ENCODE assay signal across 22 mouse cellular contexts in the genomic region with DNA sequence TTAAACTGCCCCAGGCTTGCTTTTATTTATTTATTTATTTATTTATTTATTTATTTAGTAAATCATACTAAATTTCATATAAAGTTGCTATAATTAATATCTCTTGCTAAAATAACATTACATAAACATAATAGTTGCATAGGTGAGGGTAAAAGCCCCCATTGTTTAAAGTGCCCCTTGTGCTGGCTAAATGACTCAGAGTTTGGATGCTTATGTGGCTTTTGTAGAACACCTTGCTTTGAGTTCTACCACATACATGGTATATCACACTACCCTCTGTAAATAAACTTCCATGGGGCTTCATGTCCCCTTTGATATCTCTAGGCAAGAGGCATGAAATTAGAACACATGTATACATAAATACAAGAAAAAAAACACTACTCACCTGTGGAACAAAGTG. TPM values are rescaled to one million over a fixed set of nuclear protein-coding genes. Genes with fewer than 3 reads are reported as not detected.
DNase-seq lines count a peak whose midpoint lies in the region; ATAC-seq and TF ChIP-seq lines count a peak whose summit lies in the region.
"Had no signal": no experiment of that assay in that cellular context is flagged by ENCODE, and none has a peak within 500 bp of the region (broad histone marks: within the 10 kb centered on the region; RNA-seq: fewer than 3 reads in every experiment).

No protein-coding gene starts in this region.

- TF ChIP-seq CTCF in forebrain, postnatal 0 days (IDR thresholded peaks at IDR 0.05; ENCODE audit: low read depth), result no peak
- TF ChIP-seq CTCF in hindbrain, postnatal 0 days (IDR thresholded peaks at IDR 0.05; ENCODE audit: low read depth), result no peak

- H3K4me3 ChIP-seq in forebrain, embryonic 12.5 days (replicated peaks), result no peak overlapping the region
- H3K4me3 ChIP-seq in forebrain, postnatal 0 days (ENCODE audit: low read depth, low read length), result no peak overlapping the region
- no peak overlapping the region for H3K4me3 ChIP-seq in hindbrain, embryonic 12.5 days
- no peak overlapping the region for H3K4me3 ChIP-seq in hindbrain, postnatal 0 days (ENCODE audit: low read length)
- no peak overlapping the region for H3K4me3 ChIP-seq in midbrain, embryonic 11.5 days (ENCODE audit: low read depth, low read length)
- no peak overlapping the region for H3K4me3 ChIP-seq in midbrain, embryonic 14.5 days (replicated peaks; ENCODE audit: low read depth, low read length)
- H3K4me3 ChIP-seq: heart, embryonic 12.5 days; heart, embryonic 15.5 days; hindbrain, embryonic 10.5 days; intestine, embryonic 15.5 days had no signal

- no peak overlapping the region for H3K27ac ChIP-seq in forebrain, embryonic 12.5 days
- H3K27ac ChIP-seq in forebrain, postnatal 0 days (ENCODE audit: low read depth, low read length), result no peak overlapping the region
- H3K27ac ChIP-seq in hindbrain, embryonic 12.5 days, result no peak overlapping the region
- H3K27ac ChIP-seq in hindbrain, postnatal 0 days, result no peak overlapping the region
- no peak overlapping the region for H3K27ac ChIP-seq in midbrain, embryonic 11.5 days (ENCODE audit: low read depth, low read length)
- H3K27ac ChIP-seq in midbrain, embryonic 14.5 days (replicated peaks; ENCODE audit: low read depth, low read length), result no peak overlapping the region
- H3K27ac ChIP-seq: heart, embryonic 15.5 days; hindbrain, embryonic 10.5 days; intestine, embryonic 15.5 days had no signal

- no peak overlapping the region for H3K4me2 ChIP-seq in forebrain, embryonic 12.5 days
- H3K4me2 ChIP-seq in forebrain, postnatal 0 days (ENCODE audit: low read depth), result no peak overlapping the region
- H3K4me2 ChIP-seq in hindbrain, embryonic 12.5 days (replicated peaks), result no peak overlapping the region
- H3K4me2 ChIP-seq in hindbrain, postnatal 0 days (ENCODE audit: low read depth, low read length), result no peak overlapping the region
- H3K4me2 ChIP-seq in midbrain, embryonic 11.5 days, result no peak overlapping the region
- H3K4me2 ChIP-seq in midbrain, embryonic 14.5 days (ENCODE audit: low read length), result no peak overlapping the region
- H3K4me2 ChIP-seq: heart, embryonic 12.5 days; heart, embryonic 15.5 days; intestine, embryonic 15.5 days had no signal

- no peaks in the 10 kb centered on the region for H3K9me3 ChIP-seq in forebrain, embryonic 12.5 days
- H3K9me3 ChIP-seq in forebrain, postnatal 0 days (ENCODE audit: low read length), result no peaks in the 10 kb centered on the region
- no peaks in the 10 kb centered on the region for H3K9me3 ChIP-seq in hindbrain, embryonic 12.5 days (replicated peaks)
- H3K9me3 ChIP-seq in hindbrain, postnatal 0 days (ENCODE audit: low read length), result no peaks in the 10 kb centered on the region
- H3K9me3 ChIP-seq in midbrain, embryonic 11.5 days (ENCODE audit: control insufficient read depth, low read length), result no peaks in the 10 kb centered on the region
- H3K9me3 ChIP-seq in midbrain, embryonic 14.5 days (ENCODE audit: control insufficient read depth, low read length), result no peaks in the 10 kb centered on the region
- H3K9me3 ChIP-seq: G1E; heart, embryonic 12.5 days; heart, embryonic 15.5 days; hindbrain, embryonic 10.5 days; intestine, embryonic 15.5 days had no signal

- H3K36me3 ChIP-seq in forebrain, embryonic 12.5 days (replicated peaks), result no peaks in the 10 kb centered on the region
- H3K36me3 ChIP-seq in forebrain, postnatal 0 days (ENCODE audit: insufficient read depth), result no peaks in the 10 kb centered on the region
- no peaks in the 10 kb centered on the region for H3K36me3 ChIP-seq in hindbrain, embryonic 12.5 days
- no peaks in the 10 kb centered on the region for H3K36me3 ChIP-seq in hindbrain, postnatal 0 days (ENCODE audit: insufficient read depth, low read length)
- no peaks in the 10 kb centered on the region for H3K36me3 ChIP-seq in midbrain, embryonic 11.5 days (ENCODE audit: control insufficient read depth, insufficient read depth, low read length)
- H3K36me3 ChIP-seq in midbrain, embryonic 14.5 days (ENCODE audit: control insufficient read depth, insufficient read depth, low read length), result no peaks in the 10 kb centered on the region
- H3K36me3 ChIP-seq: G1E; heart, embryonic 12.5 days; heart, embryonic 15.5 days; hindbrain, embryonic 10.5 days; intestine, embryonic 15.5 days had no signal

- ATAC-seq in forebrain, embryonic 12.5 days (ENCODE audit: low FRiP score), result peak; percentile 54; the same call in 1 of the 2 replicates
- ATAC-seq in forebrain, postnatal 0 days, result no peak
- peak; percentile 47; the same call in 1 of the 2 replicates for ATAC-seq in hindbrain, embryonic 12.5 days (ENCODE audit: low FRiP score)
- no peak for ATAC-seq in hindbrain, postnatal 0 days
- 0 out of 2 replicates have a peak, but pooled peaks have one; percentile 51 for ATAC-seq in midbrain, embryonic 11.5 days (ENCODE audit: low FRiP score)
- ATAC-seq in midbrain, embryonic 14.5 days (ENCODE audit: low FRiP score, low TSS enrichment), result no peak; the same call in 1 of the 2 replicates
- ATAC-seq: intestine, embryonic 15.5 days; Patski had no signal

- H3K4me1 ChIP-seq in forebrain, embryonic 12.5 days, result peaks cover 4% of the 10 kb centered on the region
- no peaks in the 10 kb centered on the region for H3K4me1 ChIP-seq in forebrain, postnatal 0 days (ENCODE audit: insufficient read depth)
- H3K4me1 ChIP-seq in hindbrain, embryonic 12.5 days, result 0 out of 2 replicates have a peak, but pooled peaks cover 3% of the 10 kb centered on the region
- no peaks in the 10 kb centered on the region for H3K4me1 ChIP-seq in hindbrain, postnatal 0 days (ENCODE audit: insufficient read depth, low read length)
- H3K4me1 ChIP-seq in midbrain, embryonic 11.5 days (ENCODE audit: control insufficient read depth, insufficient read depth, low read length), result peaks cover 6% of the 10 kb centered on the region; the same call in 1 of the 2 replicates
- H3K4me1 ChIP-seq in midbrain, embryonic 14.5 days (ENCODE audit: control insufficient read depth, insufficient read depth, low read length), result no peaks in the 10 kb centered on the region
- H3K4me1 ChIP-seq: heart, embryonic 12.5 days; heart, embryonic 15.5 days; intestine, embryonic 15.5 days had no signal

- DNase-seq in forebrain, postnatal 0 days, result no peak
- DNase-seq in hindbrain, postnatal 0 days (ENCODE audit: low spot score), result no peak
- DNase-seq in midbrain, embryonic 11.5 days (ENCODE audit: low spot score, missing footprints), result no peak
- no peak for DNase-seq in midbrain, embryonic 14.5 days
- DNase-seq: adrenal gland, postnatal 10 days; adrenal gland, postnatal 36 days; B cell, adult 2 months; cerebellum, adult 18-20 months; gastrocnemius, postnatal 25 days; heart, adult 18-20 months; heart, postnatal 10 days; heart, postnatal 36 days; kidney, adult 11 months had no signal

- no peak overlapping the region for H3K9ac ChIP-seq in forebrain, embryonic 12.5 days
- no peak overlapping the region for H3K9ac ChIP-seq in forebrain, postnatal 0 days
- H3K9ac ChIP-seq in hindbrain, embryonic 12.5 days, result no peak overlapping the region
- H3K9ac ChIP-seq in hindbrain, postnatal 0 days (replicated peaks; ENCODE audit: low read length), result no peak overlapping the region
- H3K9ac ChIP-seq in midbrain, embryonic 11.5 days (ENCODE audit: low read length), result no peak overlapping the region
- H3K9ac ChIP-seq in midbrain, embryonic 14.5 days (replicated peaks; ENCODE audit: low read length), result no peak overlapping the region
- H3K9ac ChIP-seq: heart, embryonic 12.5 days; heart, embryonic 15.5 days; intestine, embryonic 15.5 days had no signal

- H3K27me3 ChIP-seq in forebrain, embryonic 12.5 days, result no peaks in the 10 kb centered on the region
- H3K27me3 ChIP-seq in forebrain, postnatal 0 days (ENCODE audit: insufficient read depth, low read length), result no peaks in the 10 kb centered on the region
- H3K27me3 ChIP-seq in hindbrain, embryonic 12.5 days, result no peaks in the 10 kb centered on the region
- H3K27me3 ChIP-seq in hindbrain, postnatal 0 days (ENCODE audit: insufficient read depth, low read length), result no peaks in the 10 kb centered on the region
- H3K27me3 ChIP-seq in midbrain, embryonic 11.5 days (ENCODE audit: control insufficient read depth, insufficient read depth, low read length), result no peaks in the 10 kb centered on the region
- no peaks in the 10 kb centered on the region for H3K27me3 ChIP-seq in midbrain, embryonic 14.5 days (ENCODE audit: control insufficient read depth, insufficient read depth, low read length)
- H3K27me3 ChIP-seq: CH12.LX; heart, embryonic 12.5 days; heart, embryonic 15.5 days; intestine, embryonic 15.5 days; Patski had no signal

RNA-seq across cellular contexts. Expression of a gene that starts 23.8 kb away (rescaled TPM):
- polyA plus RNA-seq in forebrain, embryonic 12.5 days (2016; fragmentation: Nextera tagmentation; extraction: Ambion mirVana), result 7.7 TPM in 2 replicates
- 44.5 and 54.6 TPM in 2 replicates for total RNA-seq in forebrain, postnatal 0 days (2014; rRNA removed)
- 5.1 and 12.2 TPM in 2 replicates for polyA plus RNA-seq in forebrain, postnatal 0 days (2015; fragmentation: Nextera tagmentation; extraction: Ambion mirVana)
- 8.0 and 9.0 TPM in 2 replicates for polyA plus RNA-seq in hindbrain, embryonic 12.5 days (2016; fragmentation: Nextera tagmentation; extraction: Ambion mirVana)
- 54.0 and 54.6 TPM in 2 replicates for total RNA-seq in hindbrain, postnatal 0 days (2014; rRNA removed)
- 26.8 and 28.1 TPM in 2 replicates for polyA plus RNA-seq in hindbrain, postnatal 0 days (2015; fragmentation: Nextera tagmentation; extraction: Ambion mirVana)
- 3.5 and 3.7 TPM in 2 replicates for polyA plus RNA-seq in midbrain, embryonic 11.5 days (2014; fragmentation: Nextera tagmentation; extraction: Ambion mirVana)
- 24.2 and 25.0 TPM in 2 replicates for polyA plus RNA-seq in midbrain, embryonic 14.5 days (2014; fragmentation: Nextera tagmentation; extraction: Ambion mirVana)
- total RNA-seq: CH12.LX had no signal
- polyA plus RNA-seq: G1E, Patski had no signal

Comparison
In these comparisons a context has a peak if more than half of its experiments do, and no peak if none do; other contexts are left out.
1. ATAC-seq: peak in forebrain, embryonic 12.5 days (single experiment), hindbrain, embryonic 12.5 days (single experiment) and midbrain, embryonic 11.5 days (single experiment); none in forebrain, postnatal 0 days (single experiment), hindbrain, postnatal 0 days (single experiment) and midbrain, embryonic 14.5 days (single experiment).